Mouse (Mus musculus) heart, embryonic 16.5 days (tissue): ENCODE measurements at regions not wholly inside any gene's neighbourhood (a gene's known extent, or its start where the extent isn't known, plus 50 kb on each side); places are given as distances from the start of the nearest gene placed in this dataset.
A peak's percentile ranks its signal among the peaks of the same experiment; 100 is the strongest.

Experiments used
- ATAC-seq: fragments of 200-750 bp; cut with Nextera tagmentation; replicated peaks from 2 replicates; pipeline ENCODE4 v1.8.0; 2017; ENCODE audit warnings: moderate number of reproducible peaks; ENCODE audit not compliant: insufficient read depth, low FRiP score; ENCODE audit errors: extremely low read depth
- H3K27ac ChIP-seq: fragments of 300-500 bp; sonication (generic); 2 replicates; pipeline ENCODE4 v1.5.1; 2014; ENCODE audit warnings: mild to moderate bottlenecking, low read length, control low read depth, moderate library complexity
- H3K27me3 ChIP-seq: fragments of 300-500 bp; sonication (generic); 2 replicates; pipeline ENCODE4 v1.6.1; 2014; ENCODE audit warnings: low read length, mixed read lengths; ENCODE audit not compliant: control insufficient read depth, insufficient read depth
- H3K36me3 ChIP-seq: fragments of 300-500 bp; sonication (generic); 2 replicates; pipeline ENCODE4 v1.6.1; 2014; ENCODE audit not compliant: control insufficient read depth, insufficient read depth
- H3K4me1 ChIP-seq: fragments of 300-500 bp; sonication (generic); 2 replicates; pipeline ENCODE4 v1.6.1; 2014; ENCODE audit warnings: low read length, mixed read lengths; ENCODE audit not compliant: control insufficient read depth, insufficient read depth
- H3K4me2 ChIP-seq: fragments of 300-500 bp; sonication (generic); 2 replicates; pipeline ENCODE4 v1.6.1; 2014; ENCODE audit warnings: low read depth, mild to moderate bottlenecking, control low read depth, low read length
- H3K4me3 ChIP-seq: fragments of 300-500 bp; sonication (generic); 2 replicates; pipeline ENCODE4 v1.5.1; 2014; ENCODE audit warnings: mild to moderate bottlenecking, control low read depth, low read length
- H3K9ac ChIP-seq: fragments of 300-500 bp; sonication (generic); 2 replicates; pipeline ENCODE4 v1.6.1; 2014; ENCODE audit warnings: low read length, control low read depth
- H3K9me3 ChIP-seq: fragments of 300-500 bp; sonication (generic); replicated peaks from 2 replicates; pipeline ENCODE4 v1.6.1; 2016; ENCODE audit warnings: low read length; ENCODE audit not compliant: control insufficient read depth
- WGBS: fragments of 180-500 bp; shearing (Covaris S2); extraction: QIAGEN DNeasy Blood & Tissue Kit; methylation state at CpG from one replicate; pipeline ENCODE4 v1.1.7; 2014; 5-methylcytosine and 5-hydroxymethylcytosine counted together

DNA sequence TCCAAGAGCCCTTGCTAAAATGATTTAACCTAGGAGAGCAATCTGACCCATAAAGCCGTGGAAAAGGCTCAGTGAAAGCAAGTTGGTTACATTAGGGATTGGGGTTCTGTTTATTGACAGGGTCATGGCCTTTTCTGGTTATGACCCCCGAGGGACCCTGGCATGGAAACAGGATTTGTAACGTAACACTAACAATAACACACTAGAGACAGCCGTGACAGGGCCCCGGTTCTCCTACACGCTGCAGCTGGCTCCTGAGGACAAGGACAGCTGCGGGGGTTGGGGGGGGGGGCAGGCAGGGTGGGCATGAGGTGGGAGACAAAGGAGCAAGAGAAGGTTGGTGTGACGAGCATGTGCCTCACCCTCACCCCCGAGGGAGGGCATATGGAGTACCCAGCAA is 300.4 kb downstream of the Ets1 start:
- H3K27me3 ChIP-seq, result no peaks in the 10 kb centered on the region
- 54% methylated on average over 9 of the region's 9 CpGs for WGBS
- no peaks in the 10 kb centered on the region for H3K36me3 ChIP-seq
- no peak overlapping the region for H3K27ac ChIP-seq
- ATAC-seq, result no peak
- no peak overlapping the region for H3K4me2 ChIP-seq
- peaks cover 19% of the 10 kb centered on the region for H3K4me1 ChIP-seq
- no peaks in the 10 kb centered on the region for H3K9me3 ChIP-seq
- no peak overlapping the region for H3K9ac ChIP-seq
- H3K4me3 ChIP-seq, result no peak overlapping the region

- 68% methylated on average over 7 of the region's 7 CpGs for WGBS
- H3K4me3 ChIP-seq, result no peak overlapping the region
- peaks cover 20% of the 10 kb centered on the region for H3K4me1 ChIP-seq
- no peaks in the 10 kb centered on the region for H3K9me3 ChIP-seq
- no peaks in the 10 kb centered on the region for H3K27me3 ChIP-seq
- no peak for ATAC-seq
- no peak overlapping the region for H3K9ac ChIP-seq
- no peaks in the 10 kb centered on the region for H3K36me3 ChIP-seq
- no peak overlapping the region for H3K27ac ChIP-seq
- no peak overlapping the region for H3K4me2 ChIP-seq
Observed at GRCm38 (mm10) chr9:32937391-32937790, 301.4 kb downstream of the Ets1 start.

DNA sequence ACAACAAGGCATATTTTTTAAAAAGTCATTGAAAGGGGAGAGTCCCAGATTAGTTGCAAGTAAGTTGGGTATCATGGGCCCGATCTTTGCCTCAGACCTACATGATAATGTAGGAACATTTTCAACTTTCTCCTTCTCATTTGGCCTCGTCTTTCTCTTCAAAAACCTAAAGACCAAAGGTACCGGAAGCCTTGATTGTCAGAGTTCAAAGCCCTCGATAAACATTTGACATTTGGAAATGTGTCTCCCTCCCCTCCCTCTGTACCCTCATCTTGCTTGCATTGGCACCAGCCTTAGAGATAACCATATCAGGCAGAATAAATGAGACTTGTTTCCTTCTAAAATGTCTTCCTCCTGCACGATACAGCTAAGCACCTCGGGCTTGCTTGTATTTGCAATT is 302.8 kb downstream of the Ets1 start:
- Histone ChIP-seq H3K4me2 (no peak overlapping the region), H3K9me3 (no peaks in the 10 kb centered on the region), H3K9ac (no peak overlapping the region), H3K4me3 (no peak overlapping the region), H3K27ac (no peak overlapping the region), H3K4me1 (peaks cover 13% of the 10 kb centered on the region), H3K27me3 (no peaks in the 10 kb centered on the region), H3K36me3 (no peaks in the 10 kb centered on the region)
- 77% methylated on average over 6 of the region's 6 CpGs for WGBS
- no peak for ATAC-seq

- Histone ChIP-seq H3K36me3 (no peaks in the 10 kb centered on the region), H3K9me3 (no peaks in the 10 kb centered on the region)
Observed at GRCm38 (mm10) chr9:32939626-32940025, 303.6 kb downstream of the Ets1 start.

GRCm38 (mm10) chr9:32940111-32940813 is 304.2 kb downstream of the Ets1 start:
- no peaks in the 10 kb centered on the region for H3K27me3 ChIP-seq
- H3K9ac ChIP-seq, result peak overlapping the region; percentile 73
- no peaks in the 10 kb centered on the region for H3K36me3 ChIP-seq
- H3K4me3 ChIP-seq, result peak overlapping the region; percentile 60
- peaks cover 10% of the 10 kb centered on the region for H3K4me1 ChIP-seq
- no peaks in the 10 kb centered on the region for H3K9me3 ChIP-seq
- 18% methylated on average over 19 of the region's 19 CpGs for WGBS
- H3K4me2 ChIP-seq, result peak overlapping the region; percentile 70
- H3K27ac ChIP-seq, result peak overlapping the region; percentile 78
- peak; percentile 73 for ATAC-seq

More at GRCm38 (mm10) chr9:32939626-32940025, 303.6 kb downstream of the Ets1 start:
- peaks cover 10% of the 10 kb centered on the region for H3K4me1 ChIP-seq
- H3K4me3 ChIP-seq, result no peak overlapping the region
- H3K27me3 ChIP-seq, result no peaks in the 10 kb centered on the region
- H3K27ac ChIP-seq, result no peak overlapping the region
- no peak overlapping the region for H3K4me2 ChIP-seq
- no peak for ATAC-seq
- WGBS, result 86% methylated on average over 3 of the region's 3 CpGs
- H3K9ac ChIP-seq, result no peak overlapping the region

DNA sequence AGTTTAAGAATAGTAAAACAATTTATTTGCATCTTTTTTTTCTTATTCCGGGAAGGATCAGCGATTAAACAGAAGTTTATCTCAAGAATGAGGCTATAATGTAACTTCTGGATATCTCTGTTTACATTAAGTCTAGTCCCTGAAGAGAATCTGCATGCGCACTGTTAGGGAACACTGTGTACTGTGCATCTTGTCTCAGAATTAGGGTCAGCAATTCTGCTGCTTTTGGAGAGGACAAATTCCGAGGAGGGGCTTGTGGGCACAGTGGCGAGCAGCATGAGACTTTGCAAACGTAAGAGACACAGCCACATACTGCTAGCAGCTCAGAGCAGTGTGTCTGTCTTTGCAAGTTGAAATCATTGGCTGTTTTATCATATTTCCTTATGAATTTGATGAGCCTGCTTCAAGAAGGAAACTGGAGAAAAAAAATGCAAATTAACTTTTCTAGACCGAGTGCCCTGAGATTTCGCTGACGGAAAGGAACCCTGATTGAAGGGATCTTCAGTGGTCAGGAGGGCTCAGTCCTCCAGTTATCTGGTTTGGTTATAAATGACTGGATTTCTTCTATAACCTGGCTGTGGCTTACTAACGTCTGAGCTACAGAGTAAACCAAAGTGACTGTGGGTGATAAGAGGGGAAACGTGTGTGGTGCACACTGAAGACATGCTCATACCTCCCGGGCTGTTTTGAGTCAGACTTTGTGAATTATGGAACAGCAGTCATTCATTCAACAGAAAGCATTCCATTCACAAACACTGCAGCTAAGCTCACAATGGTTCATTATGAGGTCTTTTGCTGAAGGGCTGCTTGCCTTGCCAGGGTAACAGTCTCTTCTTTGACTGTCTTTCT is 305.1 kb downstream of the Ets1 start:
- H3K9ac ChIP-seq, result peak overlapping the region; percentile 73
- 31% methylated on average over 12 of the region's 12 CpGs for WGBS
- peak; percentile 41; the same call in 1 of the 2 replicates for ATAC-seq

GRCm38 (mm10) chr9:32941768-32942030 is 305.7 kb downstream of the Ets1 start:
- H3K4me2 ChIP-seq, result no peak overlapping the region
- no peaks in the 10 kb centered on the region for H3K27me3 ChIP-seq
- H3K36me3 ChIP-seq, result no peaks in the 10 kb centered on the region
- H3K9ac ChIP-seq, result no peak overlapping the region
- peaks cover 10% of the 10 kb centered on the region for H3K4me1 ChIP-seq
- H3K27ac ChIP-seq, result no peak overlapping the region
- H3K4me3 ChIP-seq, result no peak overlapping the region
- H3K9me3 ChIP-seq, result no peaks in the 10 kb centered on the region
- ATAC-seq, result no peak

More for the DNA sequence above, 305.1 kb downstream of the Ets1 start:
- Histone ChIP-seq H3K9me3 (no peaks in the 10 kb centered on the region), H3K36me3 (no peaks in the 10 kb centered on the region), H3K27me3 (no peaks in the 10 kb centered on the region), H3K4me3 (peak overlapping the region; percentile 60), H3K27ac (peak overlapping the region; percentile 49), H3K4me2 (peak overlapping the region; percentile 70), H3K4me1 (peaks cover 10% of the 10 kb centered on the region)

- no peaks in the 10 kb centered on the region for H3K9me3 ChIP-seq
- no peak overlapping the region for H3K27ac ChIP-seq
- WGBS, result 67% methylated on average over 3 of the region's 3 CpGs
- H3K4me1 ChIP-seq, result no peaks in the 10 kb centered on the region
- no peak for ATAC-seq
- H3K9ac ChIP-seq, result no peak overlapping the region
- no peaks in the 10 kb centered on the region for H3K27me3 ChIP-seq
- H3K36me3 ChIP-seq, result no peaks in the 10 kb centered on the region
- no peak overlapping the region for H3K4me3 ChIP-seq
- no peak overlapping the region for H3K4me2 ChIP-seq
Observed at GRCm38 (mm10) chr9:32947221-32947620, 311.2 kb downstream of the Ets1 start.

GRCm38 (mm10) chr9:32949036-32949435 is 313.0 kb downstream of the Ets1 start:
- Histone ChIP-seq H3K4me1 (no peaks in the 10 kb centered on the region), H3K9ac (no peak overlapping the region), H3K27me3 (no peaks in the 10 kb centered on the region), H3K9me3 (no peaks in the 10 kb centered on the region), H3K27ac (no peak overlapping the region), H3K36me3 (no peaks in the 10 kb centered on the region), H3K4me2 (no peak overlapping the region), H3K4me3 (no peak overlapping the region)
- ATAC-seq, result peak; percentile 49; the same call in 1 of the 2 replicates
- WGBS, result 54% methylated on average over 3 of the region's 3 CpGs
